Mouse (Mus musculus): ENCODE data around the gene Umod. TPM values are rescaled to one million over a fixed set of nuclear protein-coding genes. Genes with fewer than 3 reads are reported as not detected.

Gene Umod
- not detected for polyA plus RNA-seq (2015; fragmentation: Illumina TruSeq; extraction: RNeasy Lipid Tissue Mini Kit (QIAGEN cat#74804); ENCODE audit: insufficient read depth, low replicate concordance)

DNA sequence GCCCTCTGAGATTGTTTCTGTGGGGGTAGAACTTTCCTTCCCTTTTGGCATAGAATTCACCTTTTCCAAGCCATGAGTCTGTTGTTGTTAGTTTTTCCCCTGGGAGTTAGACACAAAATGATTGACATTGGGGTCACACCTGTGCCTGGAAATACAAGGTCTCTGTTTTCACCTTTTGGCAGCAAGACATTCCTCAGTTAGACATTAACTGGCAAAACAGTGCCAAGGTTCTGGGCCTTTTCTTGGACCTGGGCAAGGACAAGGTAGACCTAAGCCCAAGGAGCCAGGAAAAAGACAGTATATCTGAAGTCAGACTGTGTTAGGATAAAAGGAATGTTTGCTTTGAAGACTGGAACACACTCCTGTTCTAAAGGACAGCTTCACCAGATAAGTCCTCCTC lies at the start of gene Umod:
Gene Umod, minus strand, starts transcription at position 27 of the 400 bp plus-strand sequence.

DNA sequence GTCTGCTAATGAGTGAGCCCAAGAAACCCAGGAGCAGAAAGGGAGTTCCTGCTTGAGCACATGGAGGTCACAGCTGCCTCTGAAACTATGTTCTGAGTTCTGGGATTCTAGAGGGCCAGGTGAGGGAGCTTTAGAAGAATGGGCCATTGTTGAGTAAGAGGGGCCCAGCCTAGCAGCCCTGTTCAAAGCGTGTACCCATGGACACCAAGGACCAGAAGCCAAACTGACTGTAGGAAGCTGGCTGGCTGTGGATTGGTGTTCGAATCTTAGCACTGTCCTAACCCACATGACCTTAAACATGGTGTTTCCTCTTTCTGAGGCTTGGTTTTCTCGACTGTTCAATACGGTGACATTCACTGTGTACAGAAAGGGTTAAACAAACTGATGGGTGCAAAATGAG lies 44.3 kb upstream of the Umod start, which contains the start of gene Pdilt:
Gene Pdilt, minus strand, starts transcription at position 101 of the 400 bp plus-strand sequence.

DNA sequence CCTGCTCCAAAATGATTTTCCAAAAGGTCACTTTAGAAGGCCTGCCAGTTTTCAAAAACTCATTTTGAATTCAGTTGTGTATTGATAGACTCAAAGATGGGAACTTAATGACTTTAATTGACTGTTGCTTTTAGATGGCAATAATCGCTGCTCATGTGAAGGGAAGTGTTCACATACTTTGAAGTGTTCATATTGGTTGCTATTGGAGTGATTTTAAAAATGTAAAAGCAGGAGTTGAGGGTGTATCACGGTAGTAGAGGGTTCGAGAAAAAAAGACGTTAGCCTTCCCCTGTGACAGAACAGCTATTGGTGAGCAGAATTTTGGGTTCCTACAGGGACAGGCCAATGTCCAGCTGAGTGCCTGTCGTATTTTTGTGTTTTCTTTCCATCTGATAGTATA lies 40.1 kb upstream of the Umod start, which contains the start of gene Acsm5:
Gene Acsm5, plus strand, starts transcription at position 301 of the 400 bp plus-strand sequence.

DNA sequence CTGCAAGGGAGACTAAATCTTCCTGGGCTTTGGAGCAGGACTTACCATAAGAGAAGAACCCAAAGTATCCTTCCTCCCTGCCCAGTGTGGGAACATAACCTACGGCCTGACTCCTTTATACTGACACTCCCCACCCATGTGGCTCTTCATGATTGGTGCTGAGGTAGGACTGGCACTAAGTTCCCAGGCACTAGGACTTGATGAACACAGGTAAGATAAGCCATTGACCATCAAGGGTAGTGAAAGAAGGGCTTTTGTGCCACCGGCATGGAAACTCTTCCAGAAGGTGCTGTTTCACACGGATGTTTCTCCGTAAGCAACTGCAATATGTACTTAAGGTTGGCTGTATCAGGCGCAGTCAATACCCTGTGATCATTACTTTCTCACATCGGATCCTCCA lies 19.9 kb downstream of the Umod start, which contains the start of gene Gp2:
Gene Gp2, minus strand, starts transcription at position 101 of the 400 bp plus-strand sequence.

Other genes starting within 250 kb of the Umod start
- 3.7 TPM for gene Gp2, start 20.0 kb downstream of the Umod start, polyA plus RNA-seq (2015; fragmentation: Illumina TruSeq; extraction: RNeasy Lipid Tissue Mini Kit (QIAGEN cat#74804); ENCODE audit: insufficient read depth, low replicate concordance)
- gene Acsm5, start 40.2 kb upstream of the Umod start, polyA plus RNA-seq (2015; fragmentation: Illumina TruSeq; extraction: RNeasy Lipid Tissue Mini Kit (QIAGEN cat#74804); ENCODE audit: insufficient read depth, low replicate concordance) = not detected
- gene Pdilt, start 44.2 kb upstream of the Umod start, polyA plus RNA-seq (2015; fragmentation: Illumina TruSeq; extraction: RNeasy Lipid Tissue Mini Kit (QIAGEN cat#74804); ENCODE audit: insufficient read depth, low replicate concordance) = not detected
- not detected for gene Acsm2, start 75.1 kb upstream of the Umod start, polyA plus RNA-seq (2015; fragmentation: Illumina TruSeq; extraction: RNeasy Lipid Tissue Mini Kit (QIAGEN cat#74804); ENCODE audit: insufficient read depth, low replicate concordance)
- gene Acsm1, start 127.7 kb upstream of the Umod start, polyA plus RNA-seq (2015; fragmentation: Illumina TruSeq; extraction: RNeasy Lipid Tissue Mini Kit (QIAGEN cat#74804); ENCODE audit: insufficient read depth, low replicate concordance) = not detected
- not detected for gene Acsm4, start 210.7 kb upstream of the Umod start, polyA plus RNA-seq (2015; fragmentation: Illumina TruSeq; extraction: RNeasy Lipid Tissue Mini Kit (QIAGEN cat#74804); ENCODE audit: insufficient read depth, low replicate concordance)
- gene Thumpd1, start 241.5 kb upstream of the Umod start, polyA plus RNA-seq (2015; fragmentation: Illumina TruSeq; extraction: RNeasy Lipid Tissue Mini Kit (QIAGEN cat#74804); ENCODE audit: insufficient read depth, low replicate concordance) = 65.0 TPM

Measured in spleen, adult 10 weeks (tissue).